Mouse (Mus musculus): ENCODE results near the gene Nyap1. TPM values are rescaled to one million over a fixed set of nuclear protein-coding genes. Genes with fewer than 3 reads are reported as not detected.
A peak's percentile ranks its signal among the peaks of the same experiment; 100 is the strongest.

Nyap1 gene
- polyA plus RNA-seq, 1 experiment from 2014 or later, result 4.4 TPM

DNA sequence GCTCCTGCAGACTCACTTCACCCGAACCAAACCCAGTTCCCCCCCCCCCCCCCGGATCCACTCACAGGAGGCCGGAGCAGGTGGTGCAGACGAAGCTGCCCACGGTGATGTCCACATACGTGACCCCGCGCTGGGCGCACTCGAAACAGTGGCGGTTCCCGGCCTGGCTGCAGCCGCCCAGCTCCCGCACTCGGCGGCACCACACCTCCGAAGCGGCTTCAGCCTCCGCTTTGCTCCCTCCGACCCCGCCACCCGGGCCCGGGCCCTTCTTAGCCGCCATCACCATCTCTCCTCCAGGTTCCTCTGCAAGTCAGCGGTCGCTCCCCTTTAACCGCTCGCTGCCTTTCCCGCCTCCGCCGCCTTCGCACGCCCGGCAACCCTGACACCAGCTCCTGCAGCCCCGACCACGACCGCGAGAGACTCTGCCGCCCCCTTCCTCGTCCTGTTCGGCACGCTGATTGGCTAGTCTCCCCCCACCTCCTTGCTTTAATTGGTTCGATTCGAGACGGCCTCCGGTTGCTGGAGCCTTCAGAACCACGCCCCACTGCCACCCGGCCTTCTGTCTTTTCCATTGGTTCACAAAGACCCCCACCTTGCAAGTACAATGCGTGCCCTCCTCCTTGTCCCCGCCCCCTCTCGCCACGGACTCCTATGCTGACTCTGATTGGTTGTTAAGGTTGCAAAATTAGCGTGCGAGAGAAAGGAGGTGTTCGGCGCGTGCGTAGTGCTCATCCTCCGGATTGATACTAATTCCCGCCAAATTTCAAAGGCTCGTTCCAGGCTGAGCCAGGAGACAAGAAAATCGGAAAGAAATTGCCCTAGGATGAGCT is 56.9 kb downstream of the Nyap1 start, which contains the start of gene Agfg2:
Gene Agfg2 (minus strand): TSS at position 433 of the 830 bp plus-strand sequence.
- Histone ChIP-seq H3K27ac (ENCODE audit: low read depth, low read length) (0 out of 2 replicates have a peak within 1 kb of the TSS, but pooled peaks have one; percentile 46), H3K27me3 (ENCODE audit: control insufficient read depth, insufficient read depth, low read length) (no peaks in the 10 kb centered on the region), H3K9ac (ENCODE audit: low read length) (peak within 1 kb of the TSS; percentile 75), H3K36me3 (ENCODE audit: control insufficient read depth, insufficient read depth, low read length) (no peaks in the 10 kb centered on the region), H3K4me3 (ENCODE audit: low read depth, low read length) (peak within 1 kb of the TSS; percentile 69), H3K9me3 (ENCODE audit: control insufficient read depth, low read length) (no peaks in the 10 kb centered on the region), H3K4me1 (replicated peaks; ENCODE audit: control insufficient read depth, insufficient read depth, low read length) (peaks cover 8% of the 10 kb centered on the region; the same call in 1 of the 2 replicates), H3K4me2 (ENCODE audit: low read depth, low read length, severe bottlenecking) (peak within 1 kb of the TSS; percentile 89)
- DNase-seq (ENCODE audit: low spot score) (peak; percentile 99), ATAC-seq (replicated peaks; ENCODE audit: low FRiP score) (peak; percentile 98)
- WGBS, result under 1% methylated on average over 60 of the region's 62 CpGs

DNA sequence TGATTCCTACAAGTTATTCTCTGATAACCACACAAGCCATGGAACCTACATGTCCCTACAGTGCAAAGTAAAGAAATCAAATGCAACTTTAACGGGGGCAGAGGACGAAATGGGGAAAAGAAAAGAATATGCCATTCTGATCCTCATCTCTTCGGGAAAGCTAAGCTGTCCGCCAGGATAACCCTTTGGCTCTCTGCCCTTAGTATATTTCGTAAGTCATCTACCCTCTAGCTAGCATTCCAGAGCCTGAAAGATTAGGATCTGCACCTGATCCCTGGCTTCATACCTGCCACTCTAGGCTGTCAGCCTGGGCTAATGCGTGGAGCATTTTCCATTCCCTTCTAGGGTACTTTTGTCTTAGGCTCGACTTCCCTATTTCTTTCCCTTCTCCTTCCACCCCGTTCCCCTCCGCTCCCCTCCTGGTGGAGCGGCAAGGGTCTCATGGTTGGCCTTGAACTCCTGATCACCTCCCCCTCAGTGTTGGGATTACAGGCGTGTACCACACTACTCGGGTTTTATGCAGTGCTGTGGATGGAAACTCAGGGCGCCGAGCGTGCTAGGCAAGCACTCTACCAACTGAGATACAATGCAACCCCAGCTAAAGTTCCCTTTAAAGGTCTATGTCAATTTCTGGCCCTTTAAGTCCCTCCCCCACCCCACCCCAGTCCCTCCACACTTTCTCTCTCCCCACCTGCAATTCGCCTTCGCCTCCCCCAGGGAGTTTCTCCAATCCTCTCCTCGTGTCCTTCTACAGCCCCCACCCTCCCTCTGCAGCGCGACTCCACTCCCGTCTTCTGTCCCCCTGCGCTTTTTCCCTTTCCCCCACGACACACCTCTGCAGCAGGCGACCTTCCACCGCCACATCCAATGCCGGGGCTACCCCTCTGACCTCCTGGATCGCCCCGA is 57.8 kb downstream of the Nyap1 start:
- Histone ChIP-seq H3K27ac (ENCODE audit: low read depth, low read length) (0 out of 2 replicates have a peak overlapping the region, but pooled peaks have one; percentile 46), H3K9ac (ENCODE audit: low read length) (peak overlapping the region; percentile 75), H3K4me1 (replicated peaks; ENCODE audit: control insufficient read depth, insufficient read depth, low read length) (peaks cover 8% of the 10 kb centered on the region; the same call in 1 of the 2 replicates), H3K36me3 (ENCODE audit: control insufficient read depth, insufficient read depth, low read length) (no peaks in the 10 kb centered on the region), H3K4me2 (ENCODE audit: low read depth, low read length, severe bottlenecking) (peak overlapping the region; percentile 89), H3K27me3 (ENCODE audit: control insufficient read depth, insufficient read depth, low read length) (no peaks in the 10 kb centered on the region), H3K4me3 (ENCODE audit: low read depth, low read length) (peak overlapping the region; percentile 69), H3K9me3 (ENCODE audit: control insufficient read depth, low read length) (no peaks in the 10 kb centered on the region)
- WGBS, result 15% methylated on average over 28 of the region's 28 CpGs
- DNase-seq (ENCODE audit: low spot score) (no peak), ATAC-seq (replicated peaks; ENCODE audit: low FRiP score) (peak; percentile 10; the same call in 1 of the 2 replicates)

GRCm38 (mm10) chr5:137682526-137682925 is 58.9 kb downstream of the Nyap1 start:
- H3K4me2 ChIP-seq (ENCODE audit: low read depth, low read length, severe bottlenecking), result peak overlapping the region; percentile 22; the same call in 1 of the 2 replicates
- no peak overlapping the region for H3K9ac ChIP-seq (ENCODE audit: low read length)
- no peaks in the 10 kb centered on the region for H3K27me3 ChIP-seq (ENCODE audit: control insufficient read depth, insufficient read depth, low read length)
- DNase-seq (ENCODE audit: low spot score), result no peak
- H3K9me3 ChIP-seq (ENCODE audit: control insufficient read depth, low read length), result no peaks in the 10 kb centered on the region
- H3K4me3 ChIP-seq (ENCODE audit: low read depth, low read length), result no peak overlapping the region
- 88% methylated on average over 6 of the region's 6 CpGs for WGBS
- peaks cover 8% of the 10 kb centered on the region; the same call in 1 of the 2 replicates for H3K4me1 ChIP-seq (replicated peaks; ENCODE audit: control insufficient read depth, insufficient read depth, low read length)
- ATAC-seq (replicated peaks; ENCODE audit: low FRiP score), result no peak
- H3K27ac ChIP-seq (ENCODE audit: low read depth, low read length), result no peak overlapping the region
- H3K36me3 ChIP-seq (ENCODE audit: control insufficient read depth, insufficient read depth, low read length), result no peaks in the 10 kb centered on the region

Other genes with a start within 250 kb of the Nyap1 start
- gene Pop7, start 239.1 kb downstream of the Nyap1 start, polyA plus RNA-seq (2014; fragmentation: Nextera tagmentation; extraction: Ambion mirVana), result 55.9 and 62.4 TPM in 2 replicates
- 14.0 and 14.9 TPM in 2 replicates for gene Gigyf1, start 223.1 kb downstream of the Nyap1 start, polyA plus RNA-seq (2014; fragmentation: Nextera tagmentation; extraction: Ambion mirVana)
- 0.40 and 0.84 TPM in 2 replicates for gene Epo, start 208.4 kb downstream of the Nyap1 start, polyA plus RNA-seq (2014; fragmentation: Nextera tagmentation; extraction: Ambion mirVana)
- gene Gnb2, start 208.1 kb downstream of the Nyap1 start, polyA plus RNA-seq (2014; fragmentation: Nextera tagmentation; extraction: Ambion mirVana), result 410 and 508 TPM in 2 replicates
- 20.5 and 22.8 TPM in 2 replicates for gene Actl6b, start 188.1 kb downstream of the Nyap1 start, polyA plus RNA-seq (2014; fragmentation: Nextera tagmentation; extraction: Ambion mirVana)
- 1.2 and 2.1 TPM in 2 replicates for gene Tfr2, start 171.8 kb downstream of the Nyap1 start, polyA plus RNA-seq (2014; fragmentation: Nextera tagmentation; extraction: Ambion mirVana)
- gene Mospd3, start 140.5 kb downstream of the Nyap1 start, polyA plus RNA-seq (2014; fragmentation: Nextera tagmentation; extraction: Ambion mirVana), result 20.3 and 22.8 TPM in 2 replicates
- gene Pcolce, start 127.8 kb downstream of the Nyap1 start, polyA plus RNA-seq (2014; fragmentation: Nextera tagmentation; extraction: Ambion mirVana), result 54.8 and 63.0 TPM in 2 replicates
- 0.12 and 0.17 TPM in 2 replicates for gene Fbxo24, start 112.6 kb downstream of the Nyap1 start, polyA plus RNA-seq (2014; fragmentation: Nextera tagmentation; extraction: Ambion mirVana)
- 29.8 and 38.0 TPM in 2 replicates for gene Lrch4, start 112.5 kb downstream of the Nyap1 start, polyA plus RNA-seq (2014; fragmentation: Nextera tagmentation; extraction: Ambion mirVana)
- 9.9 and 15.3 TPM in 2 replicates for gene Gm20605, start 112.4 kb downstream of the Nyap1 start, polyA plus RNA-seq (2014; fragmentation: Nextera tagmentation; extraction: Ambion mirVana)
- 9.3 and 10.7 TPM in 2 replicates for gene Sap25, start 100.3 kb downstream of the Nyap1 start, polyA plus RNA-seq (2014; fragmentation: Nextera tagmentation; extraction: Ambion mirVana)
- 0.25 TPM in 1 of 2 replicates, not detected in the other for gene Irs3, start 95.9 kb downstream of the Nyap1 start, polyA plus RNA-seq (2014; fragmentation: Nextera tagmentation; extraction: Ambion mirVana)
- 23.5 and 26.0 TPM in 2 replicates for gene Agfg2, start 56.9 kb downstream of the Nyap1 start, polyA plus RNA-seq (2014; fragmentation: Nextera tagmentation; extraction: Ambion mirVana)
- gene Tsc22d4, start 4.1 kb upstream of the Nyap1 start, polyA plus RNA-seq (2014; fragmentation: Nextera tagmentation; extraction: Ambion mirVana), result 81.1 and 83.5 TPM in 2 replicates
- gene Ppp1r35, start 37.2 kb upstream of the Nyap1 start, polyA plus RNA-seq (2014; fragmentation: Nextera tagmentation; extraction: Ambion mirVana), result 72.8 and 77.9 TPM in 2 replicates
- 11.9 and 12.4 TPM in 2 replicates for gene Mepce, start 46.0 kb upstream of the Nyap1 start, polyA plus RNA-seq (2014; fragmentation: Nextera tagmentation; extraction: Ambion mirVana)
- 18.1 and 21.2 TPM in 2 replicates for gene Zcwpw1, start 46.2 kb upstream of the Nyap1 start, polyA plus RNA-seq (2014; fragmentation: Nextera tagmentation; extraction: Ambion mirVana)
- gene Pilra, start 94.7 kb upstream of the Nyap1 start, polyA plus RNA-seq (2014; fragmentation: Nextera tagmentation; extraction: Ambion mirVana), result 0.13 and 0.32 TPM in 2 replicates
- gene Pilrb1, start 116.5 kb upstream of the Nyap1 start, polyA plus RNA-seq (2014; fragmentation: Nextera tagmentation; extraction: Ambion mirVana), result not detected in 2 replicates
- not detected in 2 replicates for gene Pilrb2, start 130.2 kb upstream of the Nyap1 start, polyA plus RNA-seq (2014; fragmentation: Nextera tagmentation; extraction: Ambion mirVana)
- gene Cyp3a13, start 180.0 kb upstream of the Nyap1 start, polyA plus RNA-seq (2014; fragmentation: Nextera tagmentation; extraction: Ambion mirVana), result not detected in 2 replicates
- gene Gjc3, start 221.5 kb upstream of the Nyap1 start, polyA plus RNA-seq (2014; fragmentation: Nextera tagmentation; extraction: Ambion mirVana), result not detected in 2 replicates
- gene Azgp1, start 239.9 kb upstream of the Nyap1 start, polyA plus RNA-seq (2014; fragmentation: Nextera tagmentation; extraction: Ambion mirVana), result not detected in 2 replicates